Mouse (Mus musculus): ENCODE measurements around the gene Esrra. TPM values are rescaled to one million over a fixed set of nuclear protein-coding genes. Genes with fewer than 3 reads are reported as not detected.

Gene Esrra
- polyA plus RNA-seq, 1 experiment, result 103 TPM

- Histone ChIP-seq H3K4me3 (replicated peaks; ENCODE audit: insufficient read depth, low read depth, low read length) (no peak overlapping the region), H3K27ac (ENCODE audit: insufficient read depth, low read length) (no peak overlapping the region), H3K4me1 (ENCODE audit: control insufficient read depth, insufficient read depth, low read length) (peaks cover 6% of the 10 kb centered on the region; the same call in 1 of the 2 replicates), H3K27me3 (ENCODE audit: control insufficient read depth, insufficient read depth, low read length) (no peaks in the 10 kb centered on the region)
- WGBS, result 67% methylated on average over 7 of the region's 7 CpGs
- TF ChIP-seq POLR2A (IDR thresholded peaks at IDR 0.05; ENCODE audit: borderline replicate concordance, insufficient read depth, low read length) (no peak), CTCF (IDR thresholded peaks at IDR 0.05; ENCODE audit: borderline replicate concordance, insufficient read depth, low read depth, low read length) (no peak)
- no peak for DNase-seq
Observed at GRCm38 (mm10) chr19:6955424-6955823, 33.8 kb upstream of the Esrra start.

DNA sequence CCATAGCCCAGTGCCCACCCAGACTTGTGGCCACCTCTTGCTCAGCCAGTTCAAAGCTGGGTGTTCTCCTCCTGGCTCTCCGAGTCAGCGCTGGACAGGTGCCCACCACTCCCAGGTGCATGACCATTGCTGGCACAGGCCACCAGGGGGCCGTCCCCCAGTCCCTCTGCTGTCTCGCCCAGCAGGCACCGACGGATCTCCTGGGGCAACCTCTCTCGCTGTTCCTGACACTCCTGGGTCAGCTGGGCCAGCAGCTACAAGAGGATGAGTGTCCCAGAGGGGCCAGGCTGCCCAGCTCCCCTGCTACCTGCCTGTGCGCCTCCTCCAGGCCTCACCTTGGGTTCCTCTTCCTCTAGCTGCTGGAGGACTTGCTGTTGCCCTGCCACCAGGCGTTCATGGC lies 32.4 kb upstream of the Esrra start:
- Histone ChIP-seq H3K27me3 (ENCODE audit: control insufficient read depth, insufficient read depth, low read length) (no peaks in the 10 kb centered on the region), H3K4me1 (ENCODE audit: control insufficient read depth, insufficient read depth, low read length) (peaks cover 7% of the 10 kb centered on the region), H3K27ac (ENCODE audit: insufficient read depth, low read length) (no peak overlapping the region), H3K4me3 (replicated peaks; ENCODE audit: insufficient read depth, low read depth, low read length) (no peak overlapping the region)
- no peak for TF ChIP-seq POLR2A (IDR thresholded peaks at IDR 0.05; ENCODE audit: borderline replicate concordance, insufficient read depth, low read length)
- TF ChIP-seq CTCF (IDR thresholded peaks at IDR 0.05; ENCODE audit: borderline replicate concordance, insufficient read depth, low read depth, low read length), result no peak
- 37% methylated on average over 9 of the region's 9 CpGs for WGBS
- peak; percentile 40 to 56 for DNase-seq

GRCm38 (mm10) chr19:6952712-6953037 lies 31.1 kb upstream of the Esrra start:
- H3K4me1 ChIP-seq (ENCODE audit: control insufficient read depth, insufficient read depth, low read length), result peaks cover 21% of the 10 kb centered on the region
- WGBS, result 10% methylated on average over 3 of the region's 3 CpGs
- DNase-seq, result no peak
- peak overlapping the region; percentile 73; the same call in 1 of the 2 replicates for H3K27ac ChIP-seq (ENCODE audit: insufficient read depth, low read length)
- no peak for TF ChIP-seq POLR2A (IDR thresholded peaks at IDR 0.05; ENCODE audit: borderline replicate concordance, insufficient read depth, low read length)
- no peak for TF ChIP-seq CTCF (IDR thresholded peaks at IDR 0.05; ENCODE audit: borderline replicate concordance, insufficient read depth, low read depth, low read length)
- peak overlapping the region; percentile 97 for H3K4me3 ChIP-seq (replicated peaks; ENCODE audit: insufficient read depth, low read depth, low read length)
- no peaks in the 10 kb centered on the region for H3K27me3 ChIP-seq (ENCODE audit: control insufficient read depth, insufficient read depth, low read length)

GRCm38 (mm10) chr19:6951994-6952711 lies 30.5 kb upstream of the Esrra start:
- H3K27ac ChIP-seq (ENCODE audit: insufficient read depth, low read length), result peak overlapping the region; percentile 73

DNA sequence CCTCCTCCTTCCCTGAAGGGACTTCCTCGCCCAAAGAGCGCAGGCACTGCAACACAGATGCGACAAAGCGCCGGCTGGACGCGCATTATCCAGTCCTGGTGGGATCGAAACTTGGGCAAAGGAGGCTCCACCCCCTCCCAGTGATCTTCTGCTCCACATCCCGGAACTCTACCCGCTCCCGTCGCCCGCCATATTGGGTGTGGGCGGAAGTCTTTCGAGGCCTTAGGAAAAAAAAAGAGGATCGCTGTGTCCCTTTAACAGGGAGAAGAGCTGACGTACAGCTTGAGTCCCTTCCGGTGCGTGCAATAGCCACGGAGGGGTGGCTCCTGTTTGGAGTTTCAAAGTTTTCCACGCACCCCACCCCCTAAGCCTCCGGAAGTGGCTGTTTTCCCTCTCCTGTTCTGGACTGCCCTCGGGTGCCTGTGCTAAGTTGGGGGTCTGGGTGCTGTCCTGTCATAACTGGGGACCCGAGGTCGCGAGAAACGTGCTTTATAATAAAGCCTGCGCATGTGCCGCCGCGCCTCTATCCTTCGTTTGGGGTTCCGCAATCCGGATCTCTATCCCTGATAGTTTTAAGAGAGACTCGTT lies 29.9 kb upstream of the Esrra start:
- under 1% methylated on average over 35 of the region's 35 CpGs for WGBS
- Histone ChIP-seq H3K4me1 (ENCODE audit: control insufficient read depth, insufficient read depth, low read length) (peaks cover 22% of the 10 kb centered on the region), H3K27ac (ENCODE audit: insufficient read depth, low read length) (peak overlapping the region; percentile 79), H3K27me3 (ENCODE audit: control insufficient read depth, insufficient read depth, low read length) (no peaks in the 10 kb centered on the region), H3K4me3 (replicated peaks; ENCODE audit: insufficient read depth, low read depth, low read length) (peak overlapping the region; percentile 97)
- TF ChIP-seq POLR2A (IDR thresholded peaks at IDR 0.05; ENCODE audit: borderline replicate concordance, insufficient read depth, low read length), result peak; percentile 70; the same call in 1 of the 2 replicates
- no peak for TF ChIP-seq CTCF (IDR thresholded peaks at IDR 0.05; ENCODE audit: borderline replicate concordance, insufficient read depth, low read depth, low read length)
- peak; percentile 94 to 96 for DNase-seq

More at GRCm38 (mm10) chr19:6951994-6952711, 30.5 kb upstream of the Esrra start:
- WGBS, result under 1% methylated on average over 31 of the region's 31 CpGs
- peak overlapping the region; percentile 97 for H3K4me3 ChIP-seq (replicated peaks; ENCODE audit: insufficient read depth, low read depth, low read length)
- peak; percentile 78 to 82 for DNase-seq
- no peak for TF ChIP-seq CTCF (IDR thresholded peaks at IDR 0.05; ENCODE audit: borderline replicate concordance, insufficient read depth, low read depth, low read length)
- TF ChIP-seq POLR2A (IDR thresholded peaks at IDR 0.05; ENCODE audit: borderline replicate concordance, insufficient read depth, low read length), result no peak
- peaks cover 22% of the 10 kb centered on the region for H3K4me1 ChIP-seq (ENCODE audit: control insufficient read depth, insufficient read depth, low read length)
- no peaks in the 10 kb centered on the region for H3K27me3 ChIP-seq (ENCODE audit: control insufficient read depth, insufficient read depth, low read length)

GRCm38 (mm10) chr19:6950613-6951153 lies 29.1 kb upstream of the Esrra start:
- Histone ChIP-seq H3K4me1 (ENCODE audit: control insufficient read depth, insufficient read depth, low read length) (peaks cover 22% of the 10 kb centered on the region), H3K27ac (ENCODE audit: insufficient read depth, low read length) (peak overlapping the region; percentile 79), H3K27me3 (ENCODE audit: control insufficient read depth, insufficient read depth, low read length) (no peaks in the 10 kb centered on the region), H3K4me3 (replicated peaks; ENCODE audit: insufficient read depth, low read depth, low read length) (peak overlapping the region; percentile 97)
- TF ChIP-seq CTCF (IDR thresholded peaks at IDR 0.05; ENCODE audit: borderline replicate concordance, insufficient read depth, low read depth, low read length), result no peak
- peak; percentile 81; the same call in 1 of the 2 replicates for TF ChIP-seq POLR2A (IDR thresholded peaks at IDR 0.05; ENCODE audit: borderline replicate concordance, insufficient read depth, low read length)
- WGBS, result under 1% methylated on average over 28 of the region's 28 CpGs
- peak; percentile 77 to 78 for DNase-seq

- WGBS, result 36% methylated on average over 5 of the region's 5 CpGs
- DNase-seq, result no peak
- no peaks in the 10 kb centered on the region for H3K27me3 ChIP-seq (ENCODE audit: control insufficient read depth, insufficient read depth, low read length)
- peaks cover 22% of the 10 kb centered on the region for H3K4me1 ChIP-seq (ENCODE audit: control insufficient read depth, insufficient read depth, low read length)
- H3K27ac ChIP-seq (ENCODE audit: insufficient read depth, low read length), result no peak overlapping the region
- TF ChIP-seq POLR2A (IDR thresholded peaks at IDR 0.05; ENCODE audit: borderline replicate concordance, insufficient read depth, low read length) (no peak), CTCF (IDR thresholded peaks at IDR 0.05; ENCODE audit: borderline replicate concordance, insufficient read depth, low read depth, low read length) (no peak)
- H3K4me3 ChIP-seq (replicated peaks; ENCODE audit: insufficient read depth, low read depth, low read length), result no peak overlapping the region
Observed at GRCm38 (mm10) chr19:6949951-6950350, 28.3 kb upstream of the Esrra start.

Measured in cerebellum, adult 2 months (tissue).